Mouse (Mus musculus) forebrain, postnatal 0 days (tissue): ENCODE results near the gene Ifi27l2b. TPM values are rescaled to one million over a fixed set of nuclear protein-coding genes. Genes with fewer than 3 reads are reported as not detected.
A peak's percentile ranks its signal among the peaks of the same experiment; 100 is the strongest.

Experiments used
- ATAC-seq: fragments of 200-750 bp; cut with Nextera tagmentation; 2 replicates; pipeline ENCODE4 v1.8.0; 2017; ENCODE audit warnings: mild to moderate bottlenecking, moderate library complexity
- DNase-seq: peaks from one replicate; pipeline ENCODE4 v3.0.0-alpha.2; 2015
- H3K27ac ChIP-seq: fragments of 300-500 bp; sonication (generic); 2 replicates; pipeline ENCODE4 v1.5.1; 2014; ENCODE audit warnings: low read depth, mild to moderate bottlenecking, antibody characterized with exemption, low read length, moderate library complexity, mixed read lengths
- H3K27me3 ChIP-seq: fragments of 300-500 bp; sonication (generic); 2 replicates; pipeline ENCODE4 v1.6.1; 2014; ENCODE audit warnings: mild to moderate bottlenecking, low read length, mixed read lengths; ENCODE audit not compliant: insufficient read depth
- H3K36me3 ChIP-seq: fragments of 300-500 bp; sonication (generic); 2 replicates; pipeline ENCODE4 v1.6.1; 2014; ENCODE audit warnings: mild to moderate bottlenecking, moderate library complexity; ENCODE audit not compliant: insufficient read depth
- H3K4me1 ChIP-seq: fragments of 300-500 bp; sonication (generic); 2 replicates; pipeline ENCODE4 v1.6.1; 2014; ENCODE audit warnings: antibody characterized with exemption; ENCODE audit not compliant: insufficient read depth
- H3K4me2 ChIP-seq: fragments of 300-500 bp; sonication (generic); 2 replicates; pipeline ENCODE4 v1.6.1; 2014; ENCODE audit warnings: low read depth, mild to moderate bottlenecking, moderate library complexity
- H3K4me3 ChIP-seq: fragments of 300-500 bp; sonication (generic); 2 replicates; pipeline ENCODE4 v1.5.1; 2014; ENCODE audit warnings: low read depth, low read length, mixed read lengths
- H3K9ac ChIP-seq: fragments of 300-500 bp; sonication (generic); 2 replicates; pipeline ENCODE4 v1.6.1; 2014; ENCODE audit warnings: mild to moderate bottlenecking
- H3K9me3 ChIP-seq: fragments of 300-500 bp; sonication (generic); 2 replicates; pipeline ENCODE4 v1.6.1; 2016; ENCODE audit warnings: low read length
- CTCF ChIP-seq: sonication (generic); IDR thresholded peaks from 2 replicates; pipeline ENCODE4 v1.5.1; 2016; ENCODE audit warnings: antibody characterized with exemption, control low read depth, low read depth
- WGBS: fragments of 180-500 bp; shearing (Covaris S2); extraction: QIAGEN DNeasy Blood & Tissue Kit; methylation state at CpG from one replicate; pipeline ENCODE4 v1.1.7; 2014; 5-methylcytosine and 5-hydroxymethylcytosine counted together
- polyA plus RNA-seq: library from polyadenylated mRNA; unstranded; fragments of >200 nt; fragmentation: Nextera tagmentation; extraction: Ambion mirVana; gene quantifications from 2 replicates; pipeline ENCODE4 v1.2.1, GENCODE M21; 2015
- total RNA-seq: library from RNA; depleted of rRNA; stranded (reverse); fragments of >200 nt; gene quantifications from 2 replicates; pipeline ENCODE4 v1.2.3, GENCODE M21; 2014; rRNA removed

The Ifi27l2b gene
- total and polyA plus RNA-seq, 2 experiments from 2014 or later, result not detected

- no peaks in the 10 kb centered on the region for H3K27me3 ChIP-seq
- H3K4me1 ChIP-seq, result peaks cover 24% of the 10 kb centered on the region
- DNase-seq, result peak; percentile 34
- peaks cover 7% of the 10 kb centered on the region for H3K36me3 ChIP-seq
- peak overlapping the region; percentile 87 for H3K27ac ChIP-seq
- peak overlapping the region; percentile 85 for H3K4me2 ChIP-seq
- TF ChIP-seq CTCF, result no peak
- WGBS, result 10% methylated on average over 33 of the region's 33 CpGs
- peak overlapping the region; percentile 86 for H3K4me3 ChIP-seq
- H3K9ac ChIP-seq, result peak overlapping the region; percentile 93
- H3K9me3 ChIP-seq, result no peaks in the 10 kb centered on the region
- ATAC-seq, result peak; percentile 21
Observed at GRCm38 (mm10) chr12:103425016-103425728, 31.9 kb downstream of the Ifi27l2b start.

- no peak overlapping the region for H3K4me3 ChIP-seq
- H3K4me2 ChIP-seq, result no peak overlapping the region
- H3K4me1 ChIP-seq, result no peaks in the 10 kb centered on the region
- no peak for ATAC-seq
- TF ChIP-seq CTCF, result no peak
- no peak for DNase-seq
- no peak overlapping the region for H3K9ac ChIP-seq
- no peaks in the 10 kb centered on the region for H3K9me3 ChIP-seq
- H3K27me3 ChIP-seq, result no peaks in the 10 kb centered on the region
- no peak overlapping the region for H3K27ac ChIP-seq
- 91% methylated on average over 10 of the region's 10 CpGs for whole genome bisulfite sequencing
- peaks cover 95% of the 10 kb centered on the region for H3K36me3 ChIP-seq
Observed at GRCm38 (mm10) chr12:103408144-103408543, 48.9 kb downstream of the Ifi27l2b start.

GRCm38 (mm10) chr12:103407720-103408119, 49.3 kb downstream of the Ifi27l2b start, which contains the start of gene 9330161L09Rik:
Gene 9330161L09Rik (minus strand): TSS chr12:103407820.
- no peaks in the 10 kb centered on the region for H3K4me1 ChIP-seq
- no peaks in the 10 kb centered on the region for H3K27me3 ChIP-seq
- peaks cover 95% of the 10 kb centered on the region for H3K36me3 ChIP-seq
- H3K27ac ChIP-seq, result no peak within 1 kb of the TSS
- ATAC-seq, result no peak
- DNase-seq, result no peak
- H3K9me3 ChIP-seq, result no peaks in the 10 kb centered on the region
- WGBS, result 97% methylated on average over 4 of the region's 4 CpGs
- H3K4me2 ChIP-seq, result no peak within 1 kb of the TSS
- no peak within 1 kb of the TSS for H3K4me3 ChIP-seq
- H3K9ac ChIP-seq, result no peak within 1 kb of the TSS
- TF ChIP-seq CTCF, result no peak

GRCm38 (mm10) chr12:103404131-103404530, 52.9 kb downstream of the Ifi27l2b start:
- H3K4me3 ChIP-seq, result no peak overlapping the region
- 93% methylated on average over 18 of the region's 18 CpGs for WGBS
- no peaks in the 10 kb centered on the region for H3K9me3 ChIP-seq
- H3K27me3 ChIP-seq, result no peaks in the 10 kb centered on the region
- H3K4me2 ChIP-seq, result no peak overlapping the region
- H3K27ac ChIP-seq, result no peak overlapping the region
- peaks cover 74% of the 10 kb centered on the region for H3K36me3 ChIP-seq
- no peaks in the 10 kb centered on the region for H3K4me1 ChIP-seq
- ATAC-seq (no peak), DNase-seq (no peak)
- TF ChIP-seq CTCF, result no peak
- H3K9ac ChIP-seq, result no peak overlapping the region

Other genes with a start within 250 kb of the Ifi27l2b start
- gene Prima1, start 215.1 kb downstream of the Ifi27l2b start, total RNA-seq, result 0.67 and 1.5 TPM in 2 replicates
- 0.69 and 0.72 TPM in 2 replicates for gene Prima1, start 215.1 kb downstream of the Ifi27l2b start, polyA plus RNA-seq
- gene Fam181a, start 146.2 kb downstream of the Ifi27l2b start, total RNA-seq, result 10.0 and 10.7 TPM in 2 replicates
- gene Fam181a, start 146.2 kb downstream of the Ifi27l2b start, polyA plus RNA-seq, result 6.9 and 9.1 TPM in 2 replicates
- gene Asb2, start 101.2 kb downstream of the Ifi27l2b start, total RNA-seq, result 1.6 and 2.1 TPM in 2 replicates
- 1.5 and 1.6 TPM in 2 replicates for gene Asb2, start 101.2 kb downstream of the Ifi27l2b start, polyA plus RNA-seq
- 22.2 and 26.5 TPM in 2 replicates for gene Otub2, start 68.5 kb downstream of the Ifi27l2b start, total RNA-seq
- 18.9 and 21.3 TPM in 2 replicates for gene Otub2, start 68.5 kb downstream of the Ifi27l2b start, polyA plus RNA-seq
- gene 9330161L09Rik, start 49.4 kb downstream of the Ifi27l2b start, total RNA-seq, result 5.1 and 11.8 TPM in 2 replicates
- 0.82 and 1.3 TPM in 2 replicates for gene 9330161L09Rik, start 49.4 kb downstream of the Ifi27l2b start, polyA plus RNA-seq
- 140 and 175 TPM in 2 replicates for gene Ddx24, start 31.4 kb downstream of the Ifi27l2b start, total RNA-seq
- gene Ddx24, start 31.4 kb downstream of the Ifi27l2b start, polyA plus RNA-seq, result 169 and 173 TPM in 2 replicates
- 13.2 and 19.1 TPM in 2 replicates for gene Ifi27, start 23.0 kb downstream of the Ifi27l2b start, total RNA-seq
- 22.1 and 26.5 TPM in 2 replicates for gene Ifi27, start 23.0 kb downstream of the Ifi27l2b start, polyA plus RNA-seq
- gene Ifi27l2a, start 13.5 kb downstream of the Ifi27l2b start, total RNA-seq, result 7.8 and 9.4 TPM in 2 replicates
- gene Ifi27l2a, start 13.5 kb downstream of the Ifi27l2b start, polyA plus RNA-seq, result 10.2 and 16.4 TPM in 2 replicates
- gene Ppp4r4, start 75.1 kb upstream of the Ifi27l2b start, total RNA-seq, result 9.9 and 12.4 TPM in 2 replicates
- gene Ppp4r4, start 75.1 kb upstream of the Ifi27l2b start, polyA plus RNA-seq, result 1.6 and 3.4 TPM in 2 replicates
- gene Serpina10, start 174.2 kb upstream of the Ifi27l2b start, total RNA-seq, result not detected in 2 replicates
- gene Serpina10, start 174.2 kb upstream of the Ifi27l2b start, polyA plus RNA-seq, result 0.04 TPM in 1 of 2 replicates, not detected in the other
- gene Serpina6, start 200.0 kb upstream of the Ifi27l2b start, total RNA-seq, result not detected in 2 replicates
- 0.11 TPM in 1 of 2 replicates, not detected in the other for gene Serpina6, start 200.0 kb upstream of the Ifi27l2b start, polyA plus RNA-seq
- gene Serpina16, start 218.9 kb upstream of the Ifi27l2b start, total RNA-seq, result not detected in 2 replicates
- gene Serpina16, start 218.9 kb upstream of the Ifi27l2b start, polyA plus RNA-seq, result not detected in 2 replicates
- not detected in 2 replicates for gene Serpina1f, start 238.3 kb upstream of the Ifi27l2b start, total RNA-seq
- gene Serpina1f, start 238.3 kb upstream of the Ifi27l2b start, polyA plus RNA-seq, result not detected in 2 replicates